Mouse (Mus musculus) lung, embryonic 14.5 days (tissue): ENCODE measurements around the gene Klhdc3. TPM values are rescaled to one million over a fixed set of nuclear protein-coding genes. Genes with fewer than 3 reads are reported as not detected.

Source experiments
- ATAC-seq: fragments of 200-750 bp; cut with Nextera tagmentation; 2 replicates; pipeline ENCODE4 v1.8.0; 2017; ENCODE audit warnings: mild to moderate bottlenecking, moderate TSS enrichment, moderate library complexity; ENCODE audit not compliant: insufficient read depth
- DNase-seq: peaks from one replicate; pipeline ENCODE4 v3.0.0-alpha.2; 2015
- H3K27ac ChIP-seq: fragments of 300-500 bp; sonication (generic); 2 replicates; pipeline ENCODE4 v1.5.1; 2014; ENCODE audit warnings: low read depth, mild to moderate bottlenecking, moderate library complexity
- H3K27me3 ChIP-seq: fragments of 300-500 bp; sonication (generic); 2 replicates; pipeline ENCODE4 v1.6.1; 2014; ENCODE audit warnings: low read length, control low read depth; ENCODE audit not compliant: insufficient read depth
- H3K36me3 ChIP-seq: fragments of 300-500 bp; sonication (generic); 2 replicates; pipeline ENCODE4 v1.6.1; 2014; ENCODE audit warnings: control low read depth; ENCODE audit not compliant: insufficient read depth
- H3K4me1 ChIP-seq: fragments of 300-500 bp; sonication (generic); 2 replicates; pipeline ENCODE4 v1.6.1; 2014; ENCODE audit warnings: antibody characterized with exemption, control low read depth; ENCODE audit not compliant: insufficient read depth
- H3K4me2 ChIP-seq: fragments of 300-500 bp; sonication (generic); 2 replicates; pipeline ENCODE4 v1.6.1; 2014; ENCODE audit warnings: mild to moderate bottlenecking
- H3K4me3 ChIP-seq: fragments of 300-500 bp; sonication (generic); 2 replicates; pipeline ENCODE4 v1.5.1; 2014; ENCODE audit warnings: low read depth, low read length
- H3K9ac ChIP-seq: fragments of 300-500 bp; sonication (generic); 2 replicates; pipeline ENCODE4 v1.6.1; 2014
- H3K9me3 ChIP-seq: fragments of 300-500 bp; sonication (generic); 2 replicates; pipeline ENCODE4 v1.6.1; 2016; ENCODE audit warnings: low read depth, low read length, control low read depth
- CTCF ChIP-seq: IDR thresholded peaks from 2 replicates; pipeline ENCODE4 v1.5.1; 2016; ENCODE audit warnings: antibody characterized with exemption, low read depth
- WGBS: fragments of 180-500 bp; shearing (Covaris S2); extraction: QIAGEN DNeasy Blood & Tissue Kit; methylation state at CpG from one replicate; pipeline ENCODE4 v1.1.7; 2014; 5-methylcytosine and 5-hydroxymethylcytosine counted together
- polyA plus RNA-seq: library from polyadenylated mRNA; unstranded; fragments of >200 nt; fragmentation: Nextera tagmentation; extraction: Ambion mirVana; gene quantifications from 2 replicates; pipeline ENCODE4 v1.2.1, GENCODE M21; 2014

Klhdc3 gene
- polyA plus RNA-seq, 1 experiment from 2014 or later, result 111 TPM

DNA sequence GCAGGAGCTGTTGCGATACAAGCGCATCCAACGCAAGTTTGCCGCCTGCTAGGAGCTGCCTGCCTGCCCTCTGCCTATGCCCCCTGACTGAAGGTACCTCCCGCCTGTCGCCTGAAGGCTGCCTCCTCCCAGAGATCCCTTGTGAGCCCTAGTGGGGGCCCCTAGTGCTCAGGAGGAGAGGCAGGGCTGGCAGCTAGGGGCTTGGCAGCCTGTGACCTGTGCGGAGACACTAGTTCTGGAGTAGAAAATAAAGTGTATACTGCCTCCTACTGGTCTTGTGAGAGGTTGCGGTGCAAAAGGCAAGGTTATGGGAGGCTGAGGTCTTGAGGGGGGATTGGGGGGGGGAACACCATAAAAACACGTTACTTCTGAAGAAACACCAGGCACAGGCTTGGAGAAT, 44.6 kb upstream of the Klhdc3 start:
- peak; percentile 64 for TF ChIP-seq CTCF
- Histone ChIP-seq H3K4me2 (no peak overlapping the region), H3K27ac (no peak overlapping the region), H3K4me1 (no peaks in the 10 kb centered on the region), H3K27me3 (peaks cover 9% of the 10 kb centered on the region; the same call in 1 of the 2 replicates), H3K36me3 (peaks cover 37% of the 10 kb centered on the region), H3K4me3 (no peak overlapping the region), H3K9me3 (no peaks in the 10 kb centered on the region), H3K9ac (no peak overlapping the region)
- 50% methylated on average over 9 of the region's 9 CpGs for WGBS
- peak; percentile 69 for DNase-seq
- no peak for ATAC-seq

DNA sequence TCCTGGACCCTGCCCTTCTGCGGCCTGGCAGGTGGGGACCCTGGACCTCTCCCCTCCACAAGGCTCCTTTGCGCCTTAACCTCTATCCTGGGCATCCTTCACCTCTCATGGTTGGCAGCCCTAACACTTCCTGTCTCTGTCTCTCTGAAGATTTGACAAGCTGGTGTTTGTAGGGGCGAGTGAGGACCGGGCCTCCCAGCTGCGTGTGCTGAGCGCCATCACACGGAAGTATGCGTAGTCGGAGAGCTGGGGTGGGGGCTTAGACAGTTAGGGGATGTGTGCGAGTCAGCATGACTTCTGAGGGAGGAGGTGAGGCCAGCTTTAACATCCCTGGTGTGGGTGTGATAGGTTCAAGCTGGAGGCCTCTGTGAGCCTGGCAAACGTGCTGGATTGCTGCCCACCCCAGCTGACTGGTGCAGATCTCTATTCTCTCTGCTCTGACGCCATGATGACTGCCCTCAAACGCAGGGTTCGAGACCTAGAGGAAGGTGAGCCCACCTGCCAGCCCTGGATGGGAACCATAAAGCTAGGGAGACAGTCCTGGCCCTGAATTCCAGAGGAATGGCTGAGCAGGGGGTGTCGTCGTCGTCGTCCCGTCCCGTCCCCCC, 43.9 kb upstream of the Klhdc3 start:
- Histone ChIP-seq H3K4me1 (no peaks in the 10 kb centered on the region), H3K27ac (no peak overlapping the region), H3K27me3 (peaks cover 8% of the 10 kb centered on the region; the same call in 1 of the 2 replicates), H3K9me3 (no peaks in the 10 kb centered on the region), H3K4me3 (no peak overlapping the region), H3K4me2 (no peak overlapping the region), H3K36me3 (peaks cover 37% of the 10 kb centered on the region), H3K9ac (no peak overlapping the region)
- TF ChIP-seq CTCF, result no peak
- WGBS, result 78% methylated on average over 20 of the region's 20 CpGs
- DNase-seq (no peak), ATAC-seq (no peak)

DNA sequence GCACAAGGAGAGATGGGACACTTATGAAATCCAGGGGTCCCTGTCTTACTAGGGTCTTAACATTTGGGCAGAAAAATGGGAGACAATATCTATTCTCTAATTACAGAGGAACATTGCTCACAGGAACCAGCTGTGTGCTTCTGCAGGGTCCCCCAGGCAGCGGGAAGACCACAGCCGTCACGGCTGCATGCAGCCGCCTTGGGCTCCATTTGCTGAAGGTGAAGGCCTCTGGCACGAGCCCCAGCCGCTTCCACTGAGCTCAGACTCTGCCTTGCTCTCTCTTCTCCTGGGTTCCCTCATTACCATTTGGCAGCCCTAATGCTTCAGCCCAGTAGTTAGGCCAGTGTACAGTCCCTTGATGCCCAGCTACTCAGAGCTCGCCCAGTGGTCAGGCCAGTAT, 40.4 kb upstream of the Klhdc3 start:
- H3K36me3 ChIP-seq, result peaks cover 49% of the 10 kb centered on the region

DNA sequence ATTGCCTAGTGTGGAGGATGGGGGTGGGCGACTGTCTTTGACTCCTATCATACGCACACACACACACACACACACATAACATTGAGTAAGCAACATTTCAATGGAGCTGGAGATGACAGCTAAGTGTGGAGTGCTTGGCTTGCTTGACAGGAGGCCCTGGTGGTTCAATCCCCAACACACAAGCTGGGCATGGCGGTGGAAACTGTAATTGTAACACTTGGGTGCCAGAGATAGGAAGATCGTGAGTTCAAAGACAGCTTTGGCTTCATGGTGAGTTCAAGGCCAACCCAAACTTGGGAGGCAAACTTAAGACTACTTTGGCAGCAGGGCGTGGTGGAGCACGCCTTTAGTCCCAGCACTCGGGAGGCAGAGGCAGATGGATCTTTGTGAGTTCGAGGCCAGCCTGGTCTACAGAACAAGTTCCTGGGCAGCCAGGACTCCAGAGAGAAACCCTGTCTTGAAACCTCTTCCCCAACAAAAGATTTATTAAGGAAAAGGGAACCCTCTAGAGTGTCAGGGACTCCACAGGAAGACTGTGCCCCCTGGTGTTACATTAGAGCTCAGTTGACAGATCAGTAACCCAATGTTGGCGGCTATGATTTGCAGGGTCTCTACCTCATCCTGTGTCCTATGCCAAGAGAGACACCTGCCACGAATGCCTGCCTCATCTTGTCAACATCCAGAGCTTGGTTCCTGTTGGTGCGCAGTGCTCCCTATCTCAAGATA, 34.2 kb upstream of the Klhdc3 start:
- Histone ChIP-seq H3K4me3 (no peak overlapping the region), H3K4me2 (no peak overlapping the region), H3K27me3 (no peaks in the 10 kb centered on the region), H3K9ac (no peak overlapping the region), H3K36me3 (peaks cover 46% of the 10 kb centered on the region), H3K4me1 (peaks cover 3% of the 10 kb centered on the region; the same call in 1 of the 2 replicates), H3K27ac (no peak overlapping the region), H3K9me3 (no peaks in the 10 kb centered on the region)
- no peak for DNase-seq
- ATAC-seq, result no peak
- no peak for TF ChIP-seq CTCF
- 90% methylated on average over 11 of the region's 11 CpGs for WGBS

More for the DNA sequence above, 40.4 kb upstream of the Klhdc3 start:
- Histone ChIP-seq H3K27me3 (no peaks in the 10 kb centered on the region), H3K4me3 (no peak overlapping the region), H3K9ac (no peak overlapping the region), H3K4me2 (no peak overlapping the region), H3K4me1 (no peaks in the 10 kb centered on the region), H3K9me3 (no peaks in the 10 kb centered on the region), H3K27ac (no peak overlapping the region)
- TF ChIP-seq CTCF, result no peak
- 77% methylated on average over 7 of the region's 7 CpGs for WGBS
- ATAC-seq (no peak), DNase-seq (no peak)

DNA sequence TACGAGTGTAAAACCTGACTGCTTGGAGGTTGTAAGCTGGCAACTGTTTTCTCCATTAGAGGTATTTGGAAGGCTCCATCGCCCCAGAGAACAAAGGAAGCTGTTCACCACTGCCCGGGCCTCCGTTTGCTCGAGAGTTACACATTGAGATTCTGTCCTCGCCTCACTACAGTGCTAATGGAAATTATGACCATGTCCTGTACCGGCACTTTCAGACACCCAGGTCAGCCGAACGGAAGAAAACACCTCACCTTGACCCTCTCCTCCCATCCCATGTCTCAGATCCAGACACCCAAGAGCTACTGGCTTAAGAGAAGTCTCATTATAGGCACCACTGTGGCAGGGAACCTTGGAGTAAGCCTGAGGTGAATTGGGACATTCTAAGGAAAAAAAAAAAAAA, 33.1 kb upstream of the Klhdc3 start:
- WGBS, result 87% methylated on average over 9 of the region's 9 CpGs
- H3K27ac ChIP-seq, result no peak overlapping the region

DNA sequence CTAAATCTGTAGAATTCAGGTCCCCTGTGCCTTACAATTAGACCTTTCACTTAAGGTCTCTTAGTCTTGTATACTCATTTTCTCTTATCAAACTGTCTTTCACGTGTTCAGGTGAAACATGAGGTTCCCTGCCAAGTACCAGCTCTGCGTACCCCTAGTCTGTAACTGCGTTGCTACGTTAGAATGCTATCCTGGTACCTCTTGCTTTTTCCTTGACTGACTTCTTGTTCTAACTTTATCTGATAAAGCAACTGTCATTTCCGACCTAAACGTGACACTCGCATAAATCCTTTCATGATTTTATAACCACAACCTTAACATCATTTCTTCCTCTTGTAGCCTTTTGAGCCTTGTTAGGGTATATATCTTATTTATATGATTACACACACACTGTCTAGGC, 31.7 kb upstream of the Klhdc3 start:
- peak overlapping the region; percentile 99 for H3K4me3 ChIP-seq
- no peak for TF ChIP-seq CTCF
- H3K27ac ChIP-seq, result no peak overlapping the region
- H3K4me1 ChIP-seq, result peaks cover 3% of the 10 kb centered on the region; the same call in 1 of the 2 replicates
- 52% methylated on average over 7 of the region's 7 CpGs for WGBS
- DNase-seq (no peak), ATAC-seq (no peak)
- H3K9me3 ChIP-seq, result no peaks in the 10 kb centered on the region
- H3K9ac ChIP-seq, result peak overlapping the region; percentile 92
- H3K36me3 ChIP-seq, result peaks cover 42% of the 10 kb centered on the region
- H3K4me2 ChIP-seq, result peak overlapping the region; percentile 97
- no peaks in the 10 kb centered on the region for H3K27me3 ChIP-seq

More for the DNA sequence above, 33.1 kb upstream of the Klhdc3 start:
- no peak for TF ChIP-seq CTCF
- no peak overlapping the region for H3K4me3 ChIP-seq
- H3K9me3 ChIP-seq, result no peaks in the 10 kb centered on the region
- H3K4me2 ChIP-seq, result no peak overlapping the region
- no peaks in the 10 kb centered on the region for H3K27me3 ChIP-seq
- ATAC-seq, result no peak
- H3K4me1 ChIP-seq, result peaks cover 3% of the 10 kb centered on the region; the same call in 1 of the 2 replicates
- no peak for DNase-seq
- H3K9ac ChIP-seq, result no peak overlapping the region
- H3K36me3 ChIP-seq, result peaks cover 42% of the 10 kb centered on the region

DNA sequence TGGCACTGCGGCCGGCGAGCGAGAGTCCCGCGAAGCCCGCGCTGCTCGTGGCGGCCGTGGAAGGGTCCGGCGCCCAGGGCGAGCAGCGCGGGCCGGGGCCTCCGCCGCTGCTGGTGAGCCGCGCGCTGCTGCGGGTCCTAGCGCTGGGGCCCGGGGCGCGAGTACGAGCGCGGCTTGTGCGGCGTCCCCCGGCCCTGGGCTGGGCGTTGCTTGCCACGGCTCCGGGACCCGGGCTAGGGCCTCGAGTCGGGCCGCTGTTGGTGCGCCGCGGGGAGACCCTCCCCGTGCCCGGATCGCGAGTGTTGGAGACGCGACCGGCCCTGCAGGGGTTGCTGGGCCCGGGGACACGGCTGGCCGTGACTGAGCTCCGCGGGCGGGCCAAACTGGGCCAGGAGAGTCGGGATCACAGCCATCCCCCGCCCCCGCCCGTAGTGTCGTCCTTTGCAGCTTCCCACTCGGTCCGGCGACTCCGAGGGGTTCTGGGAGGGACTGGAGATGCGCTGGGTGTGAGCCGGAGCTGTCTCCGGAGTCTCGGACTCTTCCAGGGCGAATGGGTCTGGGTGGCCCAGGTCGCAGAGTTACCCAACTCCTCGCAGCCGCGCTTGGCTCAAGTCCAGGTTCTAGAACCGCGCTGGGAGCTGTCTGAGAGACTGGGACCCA, 31.0 kb upstream of the Klhdc3 start:
- Histone ChIP-seq H3K27ac (peak overlapping the region; percentile 69; the same call in 1 of the 2 replicates), H3K27me3 (no peaks in the 10 kb centered on the region), H3K9me3 (no peaks in the 10 kb centered on the region), H3K36me3 (peaks cover 36% of the 10 kb centered on the region), H3K4me3 (peak overlapping the region; percentile 99), H3K9ac (peak overlapping the region; percentile 92), H3K4me2 (peak overlapping the region; percentile 97), H3K4me1 (peaks cover 3% of the 10 kb centered on the region)
- peak; percentile 74 for DNase-seq
- ATAC-seq, result peak; percentile 59
- no peak for TF ChIP-seq CTCF
- WGBS, result under 1% methylated on average over 72 of the region's 76 CpGs
